Mouse (Mus musculus) B cell, adult 62 days (primary cell): ENCODE results near the gene Cgas. TPM values are rescaled to one million over a fixed set of nuclear protein-coding genes. Genes with fewer than 3 reads are reported as not detected.

Source experiments
- total RNA-seq: library from RNA; stranded (reverse); gene quantifications from 4 replicates; pipeline ENCODE4 v1.2.4, GENCODE M21; 2023

The Cgas gene
- 1.3 to 1.5 TPM (median 1.4 TPM) in 4 replicates for total RNA-seq

DNA sequence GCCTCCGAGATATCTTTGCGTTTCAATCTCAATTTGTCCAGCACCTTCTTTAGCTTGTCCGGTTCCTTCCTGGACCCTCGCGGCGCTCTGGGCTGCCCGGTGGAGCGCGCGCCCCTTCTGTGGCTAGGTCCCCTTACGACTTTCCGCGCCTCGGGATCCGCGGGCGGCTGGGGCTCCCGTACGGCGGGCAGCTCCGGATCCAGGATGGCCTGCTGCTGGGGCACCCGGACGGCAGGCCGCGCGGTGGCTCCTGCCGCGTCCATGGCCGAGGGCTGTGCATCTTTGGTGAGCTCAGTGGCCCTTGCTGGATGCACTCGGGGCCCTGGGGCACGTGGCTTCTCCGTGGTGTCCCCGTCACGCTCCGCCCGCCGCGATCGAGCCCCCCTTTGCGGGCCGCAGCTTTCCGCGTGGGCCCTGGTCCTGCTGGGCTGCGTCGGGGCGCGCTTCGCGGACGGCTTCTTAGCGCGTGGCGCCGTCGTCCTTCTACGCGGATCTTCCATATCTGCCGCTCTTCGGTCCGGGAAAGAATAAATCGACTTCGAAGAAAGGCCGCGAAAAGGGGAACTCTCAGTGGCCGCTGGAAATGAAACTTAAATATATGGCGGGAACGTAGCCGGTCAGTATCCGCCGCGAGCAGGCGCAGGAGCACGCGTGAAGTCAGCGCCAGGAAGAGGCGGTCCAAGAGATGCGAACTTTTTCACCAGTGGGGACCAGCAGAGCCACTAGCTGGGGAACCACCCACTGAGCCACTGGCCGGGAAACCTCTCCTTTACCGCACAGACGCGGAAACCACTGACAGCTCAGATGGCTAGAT lies at the start of gene Cgas:
Gene Cgas (minus strand): TSS at position 659 of the 814 bp plus-strand sequence.

DNA sequence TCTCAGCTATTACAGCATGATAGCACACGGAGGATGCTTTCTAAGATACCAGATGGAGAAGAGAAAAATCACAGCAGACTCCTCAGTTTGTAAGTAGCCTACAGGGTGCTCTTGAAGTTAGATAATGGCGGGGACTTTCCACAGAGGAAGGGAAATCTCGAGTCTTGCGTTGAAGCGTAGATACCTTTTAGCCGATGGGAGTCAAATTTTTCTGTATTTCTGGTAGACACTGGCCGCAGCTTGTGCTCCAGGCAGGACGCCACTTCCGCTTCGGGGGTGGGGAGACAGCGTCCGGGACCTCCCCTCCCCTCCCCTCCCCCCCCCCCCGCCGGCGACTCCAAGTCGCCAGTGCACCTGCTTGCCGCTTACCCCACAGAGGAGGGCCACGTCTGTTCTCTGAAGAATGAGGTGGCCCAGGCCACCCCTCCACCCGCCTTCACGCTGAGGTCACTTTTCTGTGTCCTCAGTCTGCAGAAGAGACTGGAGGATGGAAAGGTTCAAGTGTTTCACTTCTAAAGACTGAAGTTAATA lies 45.9 kb upstream of the Cgas start, which contains the start of gene Eef1a1:
Gene Eef1a1 (minus strand): TSS at position 262 of the 531 bp plus-strand sequence.

DNA sequence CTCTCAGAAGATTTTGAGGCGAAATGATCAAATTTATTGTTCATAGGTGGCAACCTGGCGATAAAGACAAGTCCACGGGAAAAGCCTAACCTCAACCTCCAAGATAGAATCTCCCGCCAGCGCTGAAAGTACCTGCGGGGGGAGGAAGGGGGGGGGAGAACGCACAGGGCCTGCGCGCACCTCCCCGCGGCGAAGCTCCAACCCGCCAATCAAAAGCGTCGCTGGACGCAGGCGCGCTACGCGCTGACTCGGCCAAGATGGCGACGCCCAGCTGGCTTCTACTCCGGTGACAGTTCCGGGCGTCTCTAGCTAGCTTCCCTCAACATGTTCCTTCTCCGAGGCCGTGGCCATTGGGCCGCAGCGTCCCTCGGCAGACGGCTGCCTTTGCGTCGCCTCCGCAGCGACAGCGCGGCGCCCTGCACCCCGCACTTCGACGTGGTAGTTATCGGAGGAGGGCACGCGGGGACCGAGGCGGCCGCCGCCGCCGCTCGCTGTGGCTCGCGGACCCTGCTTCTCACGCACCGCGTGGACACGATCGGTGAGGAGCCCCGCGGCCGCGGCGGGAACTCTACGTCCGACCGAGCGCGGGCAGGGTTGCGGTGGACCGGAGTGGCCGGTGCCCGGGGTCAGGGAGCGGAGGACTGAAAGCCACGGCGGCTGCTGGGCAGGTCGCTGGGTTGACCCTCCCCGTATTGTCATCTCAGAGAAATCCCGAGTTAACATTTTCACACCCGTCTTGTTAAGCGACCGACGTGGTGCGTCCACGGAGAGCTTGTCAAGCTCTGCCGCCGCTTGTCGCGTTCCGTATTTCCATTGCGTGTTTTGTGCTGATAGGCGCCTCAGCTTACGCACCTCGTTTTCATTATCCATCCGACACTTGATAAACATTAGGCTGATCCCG lies 5.2 kb upstream of the Cgas start, which contains the start of the genes Mto1 and Gm17324:
Gene Mto1 (plus strand): TSS at position 236 of the 901 bp plus-strand sequence.
Gene Gm17324 (minus strand): TSS at position 814 of the 901 bp plus-strand sequence.

DNA sequence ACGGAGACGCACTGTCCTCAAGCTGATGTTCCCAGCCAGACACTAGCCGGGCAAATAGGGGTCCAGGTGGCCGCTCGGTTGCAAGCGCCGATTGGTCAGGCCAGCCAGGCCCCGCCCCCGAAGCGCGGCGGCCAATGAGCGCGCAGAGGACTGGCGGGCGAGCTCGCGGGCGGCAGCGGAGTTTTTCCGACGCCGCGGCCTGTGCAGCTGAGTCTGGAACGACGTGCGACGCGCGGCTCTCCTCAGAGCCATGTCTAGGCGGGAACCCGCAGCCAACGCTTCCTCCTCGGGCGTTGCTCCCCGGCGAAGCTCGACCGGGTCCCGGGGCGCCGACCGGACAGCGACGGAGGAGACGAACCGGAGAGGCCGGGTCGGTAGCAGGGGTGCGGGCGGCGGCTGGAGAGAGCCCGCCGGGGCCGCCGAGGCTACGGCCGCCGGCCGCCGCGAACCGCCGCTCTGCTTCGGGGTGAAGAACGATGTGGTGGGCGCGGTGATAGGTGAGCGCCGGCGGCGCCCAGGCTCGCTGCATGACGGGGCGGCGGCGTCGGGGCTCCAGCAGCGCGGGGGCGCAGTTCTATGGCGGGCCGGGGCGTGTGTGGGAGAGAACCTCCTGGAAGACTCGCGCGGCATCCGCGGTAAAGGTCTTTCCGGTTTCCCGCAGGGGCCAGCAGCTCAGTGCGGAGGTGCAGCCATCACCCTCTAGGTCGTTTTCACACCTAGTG lies 47.2 kb downstream of the Cgas start, which contains the start of gene Ddx43:
Gene Ddx43 (plus strand): TSS at position 148 of the 722 bp plus-strand sequence.

Other genes with a start within 250 kb of the Cgas start
- not detected in 4 replicates for gene Gsta1, start 212.6 kb downstream of the Cgas start, total RNA-seq
- gene Gm3776, start 186.1 kb downstream of the Cgas start, total RNA-seq, result not detected in 4 replicates
- not detected in 4 replicates for gene Gm10639, start 153.3 kb downstream of the Cgas start, total RNA-seq
- gene Omt2a, start 128.4 kb downstream of the Cgas start, total RNA-seq, result not detected in 4 replicates
- not detected in 4 replicates for gene Omt2b, start 115.6 kb downstream of the Cgas start, total RNA-seq
- gene Gsta2, start 87.4 kb downstream of the Cgas start, total RNA-seq, result not detected in 4 replicates
- gene Dppa5a, start 75.1 kb downstream of the Cgas start, total RNA-seq, result not detected in 4 replicates
- not detected in 4 replicates for gene Ooep, start 64.5 kb downstream of the Cgas start, total RNA-seq
- not detected in 4 replicates for gene Ddx43, start 47.5 kb downstream of the Cgas start, total RNA-seq
- 21.1 to 26.9 TPM (median 23.4 TPM) in 4 replicates for gene Mto1, start 5.0 kb upstream of the Cgas start, total RNA-seq
- 0.66 TPM in 1 of 4 replicates, not detected in the others for gene Gm17324, start 5.5 kb upstream of the Cgas start, total RNA-seq
- gene Eef1a1, start 45.9 kb upstream of the Cgas start, total RNA-seq, result 8,003 to 8,826 TPM (median 8,752 TPM) in 4 replicates
- 5.0 to 7.0 TPM (median 6.7 TPM) in 4 replicates for gene Slc17a5, start 144.8 kb upstream of the Cgas start, total RNA-seq
- not detected in 4 replicates for gene Cd109, start 172.3 kb upstream of the Cgas start, total RNA-seq